Mouse (Mus musculus) B cell, adult 62 days (primary cell): ENCODE measurements around the gene Pvalb. TPM values are rescaled to one million over a fixed set of nuclear protein-coding genes. Genes with fewer than 3 reads are reported as not detected.

ENCODE experiments used
- total RNA-seq: library from RNA; stranded (reverse); gene quantifications from 4 replicates; pipeline ENCODE4 v1.2.4, GENCODE M21; 2023

Gene Pvalb
- total RNA-seq: not detected in 4 replicates

GRCm38 (mm10) chr15:78206312-78206711 lies at the start of gene Pvalb:
Pvalb (minus strand) TSS chr15:78206400.

GRCm38 (mm10) chr15:78244695-78245492 lies 38.7 kb upstream of the Pvalb start, which contains the start of gene Ncf4:
Ncf4 (plus strand) TSS chr15:78244801.

GRCm38 (mm10) chr15:78173972-78174886 lies 32.0 kb downstream of the Pvalb start, which contains the start of gene Ift27:
Ift27 (minus strand) TSS chr15:78174107.

Other genes starting within 250 kb of the Pvalb start
- 9.8 to 11.6 TPM (median 10.9 TPM) in 4 replicates for gene Foxred2, start 249.7 kb downstream of the Pvalb start, total RNA-seq
- 149 to 164 TPM (median 160 TPM) in 4 replicates for gene Eif3d, start 235.6 kb downstream of the Pvalb start, total RNA-seq
- gene Cacng2, start 86.4 kb downstream of the Pvalb start, total RNA-seq: not detected in 4 replicates
- gene Ift27, start 32.3 kb downstream of the Pvalb start, total RNA-seq: 31.4 to 39.8 TPM (median 35.4 TPM) in 4 replicates
- gene Ncf4, start 38.4 kb upstream of the Pvalb start, total RNA-seq: 285 to 330 TPM (median 294 TPM) in 4 replicates
- 0.50 to 1.4 TPM (median 0.95 TPM) in 4 replicates for gene Csf2rb2, start 99.3 kb upstream of the Pvalb start, total RNA-seq
- 21.1 to 26.8 TPM (median 22.9 TPM) in 4 replicates for gene Csf2rb, start 119.4 kb upstream of the Pvalb start, total RNA-seq
- not detected in 4 replicates for gene Tex33, start 189.5 kb upstream of the Pvalb start, total RNA-seq
- gene Tst, start 199.5 kb upstream of the Pvalb start, total RNA-seq: 0.75 to 1.9 TPM (median 1.5 TPM) in 4 replicates
- 18.6 to 23.2 TPM (median 22.5 TPM) in 4 replicates for gene Mpst, start 200.0 kb upstream of the Pvalb start, total RNA-seq
- 0.44 to 0.75 TPM (median 0.54 TPM) in 3 of 4 replicates, not detected in the other for gene Kctd17, start 222.2 kb upstream of the Pvalb start, total RNA-seq